Mouse (Mus musculus) forebrain, embryonic 11.5 days (tissue): Measurements from ENCODE around the gene Msantd3. TPM values are rescaled to one million over a fixed set of nuclear protein-coding genes. Genes with fewer than 3 reads are reported as not detected.

ENCODE experiments used
- ATAC-seq: fragments of 200-750 bp; cut with Nextera tagmentation; replicated peaks from 2 replicates; pipeline ENCODE4 v1.8.0; 2017; ENCODE audit warnings: moderate TSS enrichment; ENCODE audit not compliant: low FRiP score
- DNase-seq: peaks from one replicate; pipeline ENCODE4 v3.0.0-alpha.2; 2017; ENCODE audit warnings: low spot score
- H3K27ac ChIP-seq: fragments of 300-500 bp; sonication (generic); 2 replicates; pipeline ENCODE4 v1.5.1; 2014; ENCODE audit warnings: low read depth, low read length
- H3K27me3 ChIP-seq: fragments of 300-500 bp; sonication (generic); 2 replicates; pipeline ENCODE4 v1.6.1; 2014; ENCODE audit warnings: mild to moderate bottlenecking, low read length, mixed read lengths; ENCODE audit not compliant: control insufficient read depth, insufficient read depth
- H3K36me3 ChIP-seq: fragments of 300-500 bp; sonication (generic); 2 replicates; pipeline ENCODE4 v1.6.1; 2014; ENCODE audit warnings: mild to moderate bottlenecking, low read length, moderate library complexity, mixed read lengths; ENCODE audit not compliant: control insufficient read depth, insufficient read depth
- H3K4me1 ChIP-seq: fragments of 300-500 bp; sonication (generic); replicated peaks from 2 replicates; pipeline ENCODE4 v1.6.1; 2014; ENCODE audit warnings: low read length, mixed read lengths; ENCODE audit not compliant: control insufficient read depth, insufficient read depth
- H3K4me2 ChIP-seq: fragments of 300-500 bp; sonication (generic); 2 replicates; pipeline ENCODE4 v1.6.1; 2014; ENCODE audit warnings: low read depth, mild to moderate bottlenecking, low read length, moderate library complexity, mixed read lengths; ENCODE audit not compliant: severe bottlenecking
- H3K4me3 ChIP-seq: fragments of 300-500 bp; sonication (generic); 2 replicates; pipeline ENCODE4 v1.5.1; 2014; ENCODE audit warnings: low read depth, low read length
- H3K9ac ChIP-seq: fragments of 300-500 bp; sonication (generic); 2 replicates; pipeline ENCODE4 v1.6.1; 2014; ENCODE audit warnings: low read length
- H3K9me3 ChIP-seq: fragments of 300-500 bp; sonication (generic); 2 replicates; pipeline ENCODE4 v1.6.1; 2016; ENCODE audit warnings: low read length, mixed read lengths; ENCODE audit not compliant: control insufficient read depth
- WGBS: fragments of 180-500 bp; shearing (Covaris S2); extraction: QIAGEN DNeasy Blood & Tissue Kit; methylation state at CpG from one replicate; pipeline ENCODE4 v1.1.7; 2014; 5-methylcytosine and 5-hydroxymethylcytosine counted together
- polyA plus RNA-seq: library from polyadenylated mRNA; unstranded; fragments of >200 nt; fragmentation: Nextera tagmentation; extraction: Ambion mirVana; gene quantifications from 2 replicates; pipeline ENCODE4 v1.2.1, GENCODE M21; 2014

Msantd3 gene
- polyA plus RNA-seq, 1 experiment from 2014 or later, result 64.0 TPM

DNA sequence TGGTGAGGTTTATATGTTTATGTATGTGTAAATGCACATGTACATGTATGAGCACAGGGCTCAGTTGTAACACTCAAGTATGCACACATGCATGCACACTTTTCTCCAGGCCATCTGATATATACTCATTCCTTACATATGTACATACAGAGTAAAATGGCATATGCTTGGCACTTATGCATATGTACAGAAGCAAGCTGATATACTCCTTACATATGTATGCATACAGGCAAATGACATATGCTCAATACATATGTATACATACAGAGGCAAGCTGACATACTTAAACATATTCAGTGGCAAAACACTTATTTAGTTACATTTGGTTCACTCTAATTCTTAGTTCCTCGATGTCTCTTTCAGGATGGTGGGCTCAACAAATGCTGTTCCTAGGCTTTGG, 38.1 kb downstream of the Msantd3 start:
- DNase-seq, result no peak
- Histone ChIP-seq H3K27ac (no peak overlapping the region), H3K4me2 (no peak overlapping the region), H3K4me3 (no peak overlapping the region), H3K27me3 (no peaks in the 10 kb centered on the region), H3K4me1 (peaks cover 8% of the 10 kb centered on the region; the same call in 1 of the 2 replicates), H3K36me3 (no peaks in the 10 kb centered on the region), H3K9me3 (no peaks in the 10 kb centered on the region), H3K9ac (no peak overlapping the region)
- 85% methylated on average over 1 of the region's 1 CpGs for WGBS
- no peak for ATAC-seq

DNA sequence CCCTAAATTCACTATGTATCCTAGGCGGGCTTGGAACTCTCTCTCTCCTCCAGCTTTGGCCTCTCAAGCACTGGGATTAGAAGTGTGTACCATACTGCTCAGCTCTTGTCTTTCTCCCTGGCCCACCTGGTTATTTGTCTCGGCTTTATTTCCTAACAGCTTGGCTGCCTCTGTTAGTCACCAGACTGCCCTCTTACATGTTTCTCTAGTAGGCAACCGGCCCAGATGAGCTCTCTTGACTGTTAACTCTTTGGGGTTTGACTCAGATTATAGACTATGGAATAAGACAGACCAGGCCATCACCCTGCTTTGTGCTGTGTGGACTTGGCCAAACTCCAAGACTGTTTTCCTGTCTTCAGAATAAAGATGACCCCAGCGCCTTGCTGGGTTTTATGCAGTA, 38.7 kb downstream of the Msantd3 start:
- Histone ChIP-seq H3K4me2 (no peak overlapping the region), H3K27me3 (no peaks in the 10 kb centered on the region), H3K9me3 (no peaks in the 10 kb centered on the region), H3K36me3 (no peaks in the 10 kb centered on the region), H3K9ac (no peak overlapping the region), H3K4me1 (peaks cover 8% of the 10 kb centered on the region; the same call in 1 of the 2 replicates), H3K27ac (no peak overlapping the region), H3K4me3 (no peak overlapping the region)
- DNase-seq (no peak), ATAC-seq (no peak)
- WGBS, result 61% methylated on average over 4 of the region's 4 CpGs

DNA sequence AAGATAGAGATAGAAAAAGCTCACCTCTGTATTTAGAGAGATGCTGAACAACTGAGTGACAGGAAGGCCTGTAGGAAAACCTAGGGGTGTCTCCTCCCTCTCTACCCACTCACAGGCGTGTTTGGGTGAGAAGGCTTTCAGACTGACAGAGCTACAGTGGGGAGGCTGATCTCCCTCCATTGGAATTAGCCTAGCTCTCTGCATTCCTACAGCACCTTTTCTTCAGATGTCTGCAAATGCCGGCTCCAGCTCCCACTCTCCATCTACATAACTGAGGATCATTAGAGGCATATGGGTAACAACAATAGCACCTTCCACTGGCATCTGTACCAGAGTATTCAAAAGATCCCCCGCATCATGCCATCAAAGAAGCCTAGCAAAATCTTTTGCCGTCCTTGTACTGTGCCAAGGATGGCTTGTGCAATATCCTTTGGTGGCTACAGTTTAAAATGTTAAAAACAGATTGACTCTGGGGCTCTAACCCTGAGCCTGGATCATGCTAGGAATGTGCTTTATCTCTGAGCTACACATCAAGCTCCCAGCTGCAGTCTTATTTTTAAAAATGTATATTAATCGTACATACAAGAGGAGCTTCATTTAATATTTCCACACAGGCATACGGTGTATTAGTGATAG, 39.9 kb downstream of the Msantd3 start:
- Histone ChIP-seq H3K4me1 (peaks cover 8% of the 10 kb centered on the region; the same call in 1 of the 2 replicates), H3K9ac (no peak overlapping the region), H3K9me3 (no peaks in the 10 kb centered on the region), H3K27ac (no peak overlapping the region), H3K4me2 (no peak overlapping the region), H3K4me3 (no peak overlapping the region), H3K27me3 (no peaks in the 10 kb centered on the region), H3K36me3 (no peaks in the 10 kb centered on the region)
- no peak for DNase-seq
- WGBS, result 52% methylated on average over 6 of the region's 6 CpGs
- ATAC-seq, result no peak

DNA sequence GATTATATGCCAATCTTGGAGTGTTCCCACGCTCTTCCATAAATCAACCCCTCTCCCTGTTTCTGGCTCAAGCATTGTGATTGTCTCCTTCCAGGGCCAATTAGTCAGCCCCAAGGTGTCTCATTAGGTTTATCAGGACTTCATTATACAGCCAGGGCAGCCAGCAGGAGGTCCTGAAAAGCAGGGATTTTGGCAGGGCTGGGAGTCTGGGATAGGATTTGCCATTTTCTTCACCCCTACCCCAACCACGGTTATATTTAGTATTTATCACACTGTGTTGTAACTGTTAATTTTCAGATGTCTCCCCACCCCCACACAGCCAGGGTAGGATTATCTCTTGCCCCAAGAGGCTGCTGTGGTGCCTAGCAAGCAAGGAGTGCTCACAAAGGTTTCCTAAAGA, 41.5 kb downstream of the Msantd3 start:
- H3K9me3 ChIP-seq, result no peaks in the 10 kb centered on the region
- no peaks in the 10 kb centered on the region for H3K27me3 ChIP-seq
- peak; percentile 41 for ATAC-seq
- H3K4me2 ChIP-seq, result no peak overlapping the region
- no peak overlapping the region for H3K4me3 ChIP-seq
- peaks cover 10% of the 10 kb centered on the region; the same call in 1 of the 2 replicates for H3K4me1 ChIP-seq
- 5% methylated on average over 2 of the region's 2 CpGs for WGBS
- no peak overlapping the region for H3K27ac ChIP-seq
- peak; percentile 76 for DNase-seq
- H3K36me3 ChIP-seq, result no peaks in the 10 kb centered on the region
- no peak overlapping the region for H3K9ac ChIP-seq

DNA sequence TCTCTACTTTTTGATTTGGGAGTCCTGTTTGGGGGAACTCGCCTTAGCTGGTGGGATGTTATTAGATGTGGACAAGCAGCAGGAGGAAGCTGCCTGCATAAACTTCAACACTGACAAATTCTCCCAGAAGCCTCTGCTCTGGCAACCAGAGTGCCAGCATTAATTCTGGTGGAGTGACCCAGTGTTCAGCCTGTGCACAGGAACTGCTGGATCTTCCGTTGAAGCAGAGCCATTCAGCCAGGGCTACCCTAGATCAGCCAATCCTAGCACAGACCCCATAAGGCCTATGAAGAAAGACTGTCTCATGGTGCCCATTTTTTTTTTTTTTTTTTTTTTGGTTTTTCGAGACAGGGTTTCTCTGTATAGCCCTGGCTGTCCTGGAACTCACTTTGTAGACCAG, 42.3 kb downstream of the Msantd3 start:
- Histone ChIP-seq H3K4me3 (no peak overlapping the region), H3K9me3 (no peaks in the 10 kb centered on the region), H3K4me1 (peaks cover 10% of the 10 kb centered on the region; the same call in 1 of the 2 replicates), H3K27ac (no peak overlapping the region), H3K36me3 (no peaks in the 10 kb centered on the region), H3K4me2 (no peak overlapping the region), H3K9ac (no peak overlapping the region), H3K27me3 (no peaks in the 10 kb centered on the region)
- DNase-seq, result peak; percentile 54
- WGBS, result 42% methylated on average over 2 of the region's 3 CpGs
- ATAC-seq, result no peak

DNA sequence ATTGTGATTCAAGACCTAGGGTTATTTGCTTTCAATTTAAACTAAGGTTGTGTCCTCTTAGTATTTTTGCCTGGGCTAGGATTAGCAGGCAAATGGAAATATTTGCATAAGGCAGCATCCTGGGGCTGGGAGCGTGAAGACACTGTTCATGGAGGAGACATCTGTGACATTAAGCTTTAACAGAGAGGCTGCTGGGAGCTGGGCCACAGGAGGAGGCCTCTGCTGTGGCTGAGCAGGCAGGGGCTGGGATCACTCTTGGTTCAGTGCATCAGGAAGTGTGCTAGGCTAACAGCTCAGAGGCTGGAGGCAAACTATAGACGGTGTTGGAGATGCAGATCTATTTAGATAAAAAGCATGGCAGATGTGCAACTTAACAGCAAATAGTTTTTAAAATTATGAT, 43.2 kb downstream of the Msantd3 start:
- Histone ChIP-seq H3K27me3 (no peaks in the 10 kb centered on the region), H3K9me3 (peaks cover 4% of the 10 kb centered on the region; the same call in 1 of the 2 replicates), H3K4me2 (no peak overlapping the region), H3K9ac (no peak overlapping the region), H3K4me1 (peaks cover 10% of the 10 kb centered on the region; the same call in 1 of the 2 replicates), H3K27ac (no peak overlapping the region), H3K36me3 (peaks cover 2% of the 10 kb centered on the region; the same call in 1 of the 2 replicates), H3K4me3 (no peak overlapping the region)
- ATAC-seq (no peak), DNase-seq (peak; percentile 50)
- WGBS, result 44% methylated on average over 2 of the region's 2 CpGs

DNA sequence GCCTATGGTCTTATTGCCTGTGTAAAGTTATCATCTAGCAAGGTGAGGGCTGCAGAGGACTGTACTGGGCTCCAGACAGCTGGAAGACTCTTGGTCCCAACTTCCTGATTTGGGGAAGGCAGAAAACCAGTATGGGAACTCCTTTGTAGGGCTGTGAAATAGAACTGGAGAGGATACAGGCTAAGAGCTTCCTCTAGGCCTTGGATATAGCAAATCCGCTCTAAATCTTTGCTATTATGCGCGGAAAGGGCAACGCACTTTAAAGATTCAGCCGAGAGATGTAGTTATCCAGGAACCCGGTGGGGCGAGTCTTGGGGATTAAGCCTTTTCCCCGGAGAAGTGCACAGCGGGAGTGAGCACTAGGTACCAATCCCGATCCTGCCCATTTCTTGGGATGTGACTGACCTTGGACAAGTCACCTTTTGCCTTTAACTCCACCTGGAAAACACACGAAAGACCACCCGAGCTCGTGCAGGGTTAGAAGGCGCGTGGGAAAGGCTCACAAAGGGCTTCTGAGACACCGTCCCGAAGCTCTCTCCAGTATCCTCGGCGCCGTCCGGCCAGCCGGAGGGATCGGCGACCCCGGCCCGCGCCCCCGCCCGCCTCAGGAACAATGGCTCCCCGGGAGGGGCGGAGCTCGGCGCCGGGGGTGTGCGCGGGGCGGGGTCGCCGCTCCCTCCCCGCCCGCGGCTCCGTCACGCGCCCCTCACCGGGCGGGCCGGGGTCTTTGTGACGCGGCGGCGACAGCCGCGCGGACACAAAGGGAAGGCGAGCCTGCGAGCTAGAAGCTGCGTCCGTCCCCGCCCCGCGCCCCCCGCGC, 44.9 kb downstream of the Msantd3 start, which contains the start of gene Tmeff1:
TSS of gene Tmeff1 (plus strand) at position 754 of the 820 bp plus-strand sequence.
- peak within 1 kb of the TSS; percentile 78 for H3K4me2 ChIP-seq
- H3K9me3 ChIP-seq, result peaks cover 4% of the 10 kb centered on the region; the same call in 1 of the 2 replicates
- peaks cover 2% of the 10 kb centered on the region; the same call in 1 of the 2 replicates for H3K36me3 ChIP-seq
- peak within 1 kb of the TSS; percentile 93 for H3K27ac ChIP-seq
- H3K27me3 ChIP-seq, result no peaks in the 10 kb centered on the region
- peak within 1 kb of the TSS; percentile 97 for H3K9ac ChIP-seq
- DNase-seq, result peak; percentile 86
- H3K4me3 ChIP-seq, result peak within 1 kb of the TSS; percentile 92
- peaks cover 10% of the 10 kb centered on the region; the same call in 1 of the 2 replicates for H3K4me1 ChIP-seq
- WGBS, result under 1% methylated on average over 55 of the region's 64 CpGs
- peak; percentile 79 for ATAC-seq

DNA sequence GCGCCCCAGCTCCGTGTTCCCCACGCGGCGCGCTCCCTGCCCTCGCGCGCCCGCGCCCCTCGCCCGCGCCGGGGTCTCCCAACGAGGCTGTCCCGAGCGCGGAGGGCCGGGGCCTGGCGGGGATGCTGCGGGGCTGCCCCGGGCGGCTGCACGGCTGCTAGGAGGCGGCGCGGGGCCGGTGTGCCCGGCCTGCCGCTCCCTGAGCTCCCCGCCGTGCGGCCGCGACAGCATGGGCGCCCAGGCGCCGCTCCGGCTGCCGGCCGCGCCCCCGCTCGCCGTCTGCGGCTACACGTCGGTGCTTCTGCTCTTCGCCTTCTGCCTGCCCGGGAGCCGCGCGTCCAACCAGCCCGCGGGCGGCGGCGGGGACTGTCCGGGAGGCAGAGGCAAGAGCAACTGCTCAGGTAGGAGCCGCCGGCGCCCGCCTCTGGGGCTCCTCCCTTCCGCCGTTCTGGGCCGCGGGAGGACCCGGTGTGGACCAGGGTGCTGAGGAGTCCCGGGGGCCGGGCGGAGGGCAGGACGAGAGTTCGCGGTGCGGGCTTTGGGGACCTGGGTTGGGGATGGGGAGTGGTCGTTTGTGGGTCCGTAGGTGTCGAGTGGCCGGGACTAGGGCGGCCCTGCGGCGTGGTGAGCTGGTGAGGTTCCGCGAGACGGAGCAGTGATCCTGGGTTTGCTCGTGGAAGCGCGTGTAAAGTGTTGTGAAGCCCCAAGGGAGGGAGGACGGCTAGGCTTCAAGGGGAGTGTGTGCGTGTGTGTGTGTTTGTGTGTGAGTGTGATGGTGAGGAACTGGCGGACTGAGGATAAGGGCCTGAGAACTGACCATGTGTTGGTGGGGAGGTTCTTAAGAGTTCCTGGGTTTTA, 45.7 kb downstream of the Msantd3 start:
- Histone ChIP-seq H3K9ac (peak overlapping the region; percentile 97), H3K4me1 (peaks cover 10% of the 10 kb centered on the region; the same call in 1 of the 2 replicates), H3K4me2 (peak overlapping the region; percentile 78), H3K4me3 (peak overlapping the region; percentile 92), H3K27me3 (no peaks in the 10 kb centered on the region), H3K36me3 (peaks cover 2% of the 10 kb centered on the region; the same call in 1 of the 2 replicates), H3K27ac (peak overlapping the region; percentile 93), H3K9me3 (peaks cover 4% of the 10 kb centered on the region; the same call in 1 of the 2 replicates)
- under 1% methylated on average over 57 of the region's 92 CpGs for WGBS
- ATAC-seq (peak; percentile 73), DNase-seq (peak; percentile 84)
